Mouse (Mus musculus) C2C12 (cell line): ENCODE results near the gene Cdc40. TPM values are rescaled to one million over a fixed set of nuclear protein-coding genes. Genes with fewer than 3 reads are reported as not detected.

ENCODE experiments used
- H3K27me3 ChIP-seq: one replicate; pipeline ENCODE4 v1.6.1; 2011; ENCODE audit not compliant: control insufficient read depth, insufficient read depth, insufficient read length
- H3K36me3 ChIP-seq: one replicate; pipeline ENCODE4 v1.6.1; 2011; ENCODE audit not compliant: control insufficient read depth, insufficient read depth
- H3K4me3 ChIP-seq: one replicate; pipeline ENCODE4 v1.5.1; 2011; ENCODE audit warnings: mild to moderate bottlenecking, control low read depth; ENCODE audit not compliant: poor library complexity, insufficient read depth, severe bottlenecking
- H3K79me2 ChIP-seq: one replicate; pipeline ENCODE4 v1.6.1; 2011; ENCODE audit not compliant: control insufficient read depth, insufficient read depth
- H3K79me3 ChIP-seq: one replicate; pipeline ENCODE4 v1.6.1; 2011; ENCODE audit warnings: low read depth, control low read depth
- H3ac ChIP-seq: one replicate; pipeline ENCODE3; 2011; ENCODE audit warnings: low read depth; ENCODE audit not compliant: control insufficient read depth, insufficient read length
- CEBPB ChIP-seq: IDR thresholded peaks from one replicate; pipeline ENCODE4 v1.6.1; 2011; ENCODE audit warnings: low read depth, mild to moderate bottlenecking, control low read depth, moderate library complexity
- CTCF ChIP-seq: IDR thresholded peaks from one replicate; pipeline ENCODE4 v1.5.1; 2011; ENCODE audit not compliant: control insufficient read depth, insufficient read depth, insufficient read length
- FOSL1 ChIP-seq: IDR thresholded peaks from one replicate; pipeline ENCODE4 v1.8.0; 2011; ENCODE audit warnings: mild to moderate bottlenecking, low read length; ENCODE audit not compliant: poor library complexity, insufficient read depth, severe bottlenecking
- MAX ChIP-seq: IDR thresholded peaks from one replicate; pipeline ENCODE4 v1.6.1; 2011; ENCODE audit warnings: mild to moderate bottlenecking, control low read depth
- MYOD1 ChIP-seq: IDR thresholded peaks from one replicate; pipeline ENCODE4 v1.6.1; 2011; ENCODE audit warnings: low read depth; ENCODE audit not compliant: control insufficient read depth, insufficient read length
- MYOG ChIP-seq: IDR thresholded peaks from one replicate; pipeline ENCODE4 v1.6.1; 2011; ENCODE audit not compliant: control insufficient read depth, insufficient read length; ENCODE audit errors: extremely low read depth
- USF1 ChIP-seq: IDR thresholded peaks from one replicate; pipeline ENCODE4 v1.6.1; 2011; ENCODE audit warnings: low read depth, mild to moderate bottlenecking, control low read depth, moderate library complexity
- polyA plus RNA-seq: library from polyadenylated mRNA; unstranded; fragments of >200 nt; fragmentation: generic; extraction: Trizol; gene quantifications from one replicate; pipeline ENCODE4 v1.2.1, GENCODE M21; 2012; ENCODE audit warnings: missing spikeins

The Cdc40 gene
- polyA plus RNA-seq, 1 experiment: 9.5 TPM

GRCm38 (mm10) chr10:40843841-40844240 is 39.3 kb downstream of the Cdc40 start:
- Histone ChIP-seq H3K36me3 (peaks cover 67% of the 10 kb centered on the region), H3ac (no peak overlapping the region), H3K79me2 (no peaks in the 10 kb centered on the region), H3K4me3 (no peak overlapping the region), H3K27me3 (no peaks in the 10 kb centered on the region), H3K79me3 (no peaks in the 10 kb centered on the region)
- TF ChIP-seq CTCF (no peak), USF1 (no peak), MYOG (no peak), FOSL1 (no peak), CEBPB (no peak), MAX (no peak)

GRCm38 (mm10) chr10:40840086-40840485 is 43.0 kb downstream of the Cdc40 start:
- H3K4me3 ChIP-seq: no peak overlapping the region
- H3K36me3 ChIP-seq: peaks cover 60% of the 10 kb centered on the region
- no peak for TF ChIP-seq MYOG
- TF ChIP-seq MAX: no peak
- no peaks in the 10 kb centered on the region for H3K27me3 ChIP-seq
- H3K79me2 ChIP-seq: no peaks in the 10 kb centered on the region
- no peaks in the 10 kb centered on the region for H3K79me3 ChIP-seq
- H3ac ChIP-seq: no peak overlapping the region

DNA sequence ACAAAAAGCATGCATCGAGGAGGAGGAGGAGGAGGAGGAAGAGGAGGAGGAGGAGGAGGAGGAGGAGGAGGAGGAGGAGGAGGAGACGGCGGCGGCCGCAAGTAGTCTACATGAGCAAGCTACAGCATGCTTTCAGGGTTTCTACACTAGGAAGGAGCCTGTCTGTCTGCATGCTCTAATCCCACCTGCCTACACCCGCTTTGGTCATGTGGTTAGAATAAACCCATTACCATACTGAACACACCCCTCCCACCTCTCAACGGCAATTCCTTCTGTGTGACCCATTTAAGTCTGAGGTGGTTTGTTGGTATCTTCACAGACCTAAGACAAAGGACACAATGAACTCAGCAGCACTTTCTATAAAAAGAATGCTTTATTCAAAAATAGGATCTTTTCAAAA is 51.8 kb downstream of the Cdc40 start:
- Histone ChIP-seq H3K4me3 (no peak overlapping the region), H3K27me3 (no peaks in the 10 kb centered on the region), H3K36me3 (peaks cover 56% of the 10 kb centered on the region), H3K79me2 (no peaks in the 10 kb centered on the region), H3ac (no peak overlapping the region), H3K79me3 (peaks cover 1% of the 10 kb centered on the region)
- TF ChIP-seq MAX (no peak), FOSL1 (no peak), MYOG (no peak), CTCF (no peak), MYOD1 (no peak), CEBPB (no peak), USF1 (no peak)

GRCm38 (mm10) chr10:40830312-40830711 is 52.8 kb downstream of the Cdc40 start:
- no peaks in the 10 kb centered on the region for H3K79me2 ChIP-seq
- H3K36me3 ChIP-seq: peaks cover 56% of the 10 kb centered on the region
- peaks cover 1% of the 10 kb centered on the region for H3K79me3 ChIP-seq
- H3ac ChIP-seq: no peak overlapping the region
- no peak overlapping the region for H3K4me3 ChIP-seq
- no peaks in the 10 kb centered on the region for H3K27me3 ChIP-seq
- TF ChIP-seq CEBPB (no peak), FOSL1 (no peak), MAX (no peak), MYOD1 (no peak), MYOG (no peak), USF1 (no peak), CTCF (no peak)

GRCm38 (mm10) chr10:40827706-40828105 is 55.4 kb downstream of the Cdc40 start:
- H3K79me3 ChIP-seq: peaks cover 1% of the 10 kb centered on the region
- H3K4me3 ChIP-seq: no peak overlapping the region
- no peak overlapping the region for H3ac ChIP-seq
- H3K36me3 ChIP-seq: peaks cover 33% of the 10 kb centered on the region
- no peaks in the 10 kb centered on the region for H3K79me2 ChIP-seq
- no peak for TF ChIP-seq MAX
- no peak for TF ChIP-seq MYOD1
- TF ChIP-seq MYOG: no peak
- TF ChIP-seq USF1: no peak
- no peak for TF ChIP-seq CEBPB
- no peak for TF ChIP-seq CTCF
- TF ChIP-seq FOSL1: no peak
- H3K27me3 ChIP-seq: no peaks in the 10 kb centered on the region

GRCm38 (mm10) chr10:40825952-40826351 is 57.2 kb downstream of the Cdc40 start:
- H3ac ChIP-seq: no peak overlapping the region
- no peak for TF ChIP-seq MYOG
- TF ChIP-seq FOSL1: no peak
- TF ChIP-seq MAX: no peak
- TF ChIP-seq CEBPB: no peak
- TF ChIP-seq MYOD1: no peak
- no peak for TF ChIP-seq CTCF
- TF ChIP-seq USF1: no peak
- H3K27me3 ChIP-seq: no peaks in the 10 kb centered on the region
- H3K79me2 ChIP-seq: no peaks in the 10 kb centered on the region
- H3K79me3 ChIP-seq: no peaks in the 10 kb centered on the region
- H3K36me3 ChIP-seq: peaks cover 20% of the 10 kb centered on the region
- H3K4me3 ChIP-seq: no peak overlapping the region
